Mouse (Mus musculus) limb, embryonic 14.5 days (tissue): ENCODE measurements at regions not wholly inside any gene's neighbourhood (a gene's known extent, or its start where the extent isn't known, plus 50 kb on each side); places are given as distances from the start of the nearest gene placed in this dataset.
A peak's percentile ranks its signal among the peaks of the same experiment; 100 is the strongest.

Experiments used
- ATAC-seq: fragments of 200-750 bp; cut with Nextera tagmentation; 2 replicates; pipeline ENCODE4 v1.8.0; 2017; ENCODE audit warnings: low read depth, moderate number of reproducible peaks, moderate TSS enrichment; ENCODE audit not compliant: low FRiP score
- DNase-seq: peaks from one replicate; pipeline ENCODE4 v3.0.0-alpha.2; 2015; ENCODE audit warnings: low spot score
- H3K27ac ChIP-seq: fragments of 300-500 bp; sonication (generic); replicated peaks from 2 replicates; pipeline ENCODE4 v1.5.1; 2014; ENCODE audit warnings: low read depth, mild to moderate bottlenecking, low read length, moderate library complexity, mixed read lengths
- H3K27me3 ChIP-seq: fragments of 300-500 bp; sonication (generic); 2 replicates; pipeline ENCODE4 v1.6.1; 2014; ENCODE audit warnings: low read length, mixed read lengths; ENCODE audit not compliant: control insufficient read depth, insufficient read depth
- H3K36me3 ChIP-seq: fragments of 300-500 bp; sonication (generic); 2 replicates; pipeline ENCODE4 v1.6.1; 2014; ENCODE audit warnings: mild to moderate bottlenecking, low read length, moderate library complexity, mixed read lengths; ENCODE audit not compliant: control insufficient read depth, insufficient read depth
- H3K4me1 ChIP-seq: fragments of 300-500 bp; sonication (generic); 2 replicates; pipeline ENCODE4 v1.6.1; 2014; ENCODE audit warnings: antibody characterized with exemption, low read length, mixed read lengths; ENCODE audit not compliant: control insufficient read depth, insufficient read depth
- H3K4me2 ChIP-seq: fragments of 300-500 bp; sonication (generic); replicated peaks from 2 replicates; pipeline ENCODE4 v1.6.1; 2014; ENCODE audit warnings: low read depth, mild to moderate bottlenecking, low read length, moderate library complexity; ENCODE audit not compliant: severe bottlenecking
- H3K4me3 ChIP-seq: fragments of 300-500 bp; sonication (generic); replicated peaks from 2 replicates; pipeline ENCODE4 v1.5.1; 2014; ENCODE audit warnings: low read length
- H3K9ac ChIP-seq: fragments of 300-500 bp; sonication (generic); 2 replicates; pipeline ENCODE4 v1.6.1; 2014; ENCODE audit warnings: mild to moderate bottlenecking, low read depth, low read length, moderate library complexity; ENCODE audit not compliant: severe bottlenecking
- H3K9me3 ChIP-seq: fragments of 300-500 bp; sonication (generic); 2 replicates; pipeline ENCODE4 v1.6.1; 2016; ENCODE audit warnings: low read length; ENCODE audit not compliant: control insufficient read depth
- POLR2A ChIP-seq: fragments of 200-500 bp; IDR thresholded peaks from 2 replicates; pipeline ENCODE4 v1.8.0; 2012; ENCODE audit warnings: inconsistent platforms, mild to moderate bottlenecking, moderate library complexity, borderline replicate concordance; ENCODE audit not compliant: insufficient read depth, insufficient read length; ENCODE audit errors: extremely low read depth
- WGBS: fragments of 180-500 bp; shearing (Covaris S2); extraction: QIAGEN DNeasy Blood & Tissue Kit; methylation state at CpG from one replicate; pipeline ENCODE4 v1.1.7; 2014; 5-methylcytosine and 5-hydroxymethylcytosine counted together

DNA sequence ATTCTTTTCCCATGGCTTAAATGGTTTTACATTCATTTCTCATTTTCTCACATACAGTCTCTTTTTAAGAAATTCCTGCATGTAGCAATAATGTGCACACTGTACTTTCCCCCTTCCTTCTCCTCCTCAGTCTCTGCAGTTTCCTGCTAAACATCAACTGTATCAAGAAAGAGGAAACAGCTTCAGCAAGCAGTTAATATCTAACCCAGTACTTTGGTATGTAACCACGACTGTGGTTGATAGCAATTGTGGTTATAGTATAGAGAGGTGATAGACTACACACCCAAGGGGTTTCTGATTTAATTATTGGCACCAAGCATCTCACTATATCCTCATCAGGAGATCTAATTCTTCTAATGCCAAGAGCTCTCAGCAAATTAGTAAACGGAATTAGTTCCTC is 52.8 kb upstream of the Eci2 start:
- H3K36me3 ChIP-seq, result no peaks in the 10 kb centered on the region
- no peak overlapping the region for H3K4me2 ChIP-seq
- WGBS, result 70% methylated on average over 2 of the region's 2 CpGs
- H3K27me3 ChIP-seq, result no peaks in the 10 kb centered on the region
- H3K4me1 ChIP-seq, result no peaks in the 10 kb centered on the region
- H3K27ac ChIP-seq, result no peak overlapping the region
- no peak overlapping the region for H3K4me3 ChIP-seq
- no peaks in the 10 kb centered on the region for H3K9me3 ChIP-seq
- no peak overlapping the region for H3K9ac ChIP-seq
- no peak for TF ChIP-seq POLR2A
- ATAC-seq (no peak), DNase-seq (no peak)

DNA sequence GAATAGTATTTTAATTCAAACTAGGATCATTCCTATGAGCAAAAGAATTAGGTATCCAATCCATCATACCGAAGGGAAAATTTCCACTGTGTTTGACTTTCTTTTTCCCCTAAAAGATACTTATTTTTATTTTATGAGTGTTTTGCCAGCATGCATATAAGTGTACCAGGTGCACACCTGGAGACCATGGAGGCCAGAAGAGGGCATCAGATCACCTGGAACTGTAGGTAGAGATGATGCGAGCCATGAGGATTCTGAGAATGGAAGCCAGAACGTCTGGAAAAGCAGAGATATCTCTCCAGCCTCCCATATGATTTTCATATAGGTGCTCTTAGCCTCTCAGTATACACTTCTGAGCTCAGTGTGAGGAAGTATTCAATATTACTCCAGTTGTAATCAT is 58.5 kb upstream of the Eci2 start:
- Histone ChIP-seq H3K9me3 (no peaks in the 10 kb centered on the region), H3K4me1 (no peaks in the 10 kb centered on the region), H3K27ac (no peak overlapping the region), H3K27me3 (no peaks in the 10 kb centered on the region), H3K4me3 (no peak overlapping the region), H3K4me2 (no peak overlapping the region), H3K9ac (no peak overlapping the region), H3K36me3 (no peaks in the 10 kb centered on the region)
- TF ChIP-seq POLR2A, result no peak
- 69% methylated on average over 3 of the region's 3 CpGs for WGBS
- ATAC-seq, result no peak
- DNase-seq, result no peak

DNA sequence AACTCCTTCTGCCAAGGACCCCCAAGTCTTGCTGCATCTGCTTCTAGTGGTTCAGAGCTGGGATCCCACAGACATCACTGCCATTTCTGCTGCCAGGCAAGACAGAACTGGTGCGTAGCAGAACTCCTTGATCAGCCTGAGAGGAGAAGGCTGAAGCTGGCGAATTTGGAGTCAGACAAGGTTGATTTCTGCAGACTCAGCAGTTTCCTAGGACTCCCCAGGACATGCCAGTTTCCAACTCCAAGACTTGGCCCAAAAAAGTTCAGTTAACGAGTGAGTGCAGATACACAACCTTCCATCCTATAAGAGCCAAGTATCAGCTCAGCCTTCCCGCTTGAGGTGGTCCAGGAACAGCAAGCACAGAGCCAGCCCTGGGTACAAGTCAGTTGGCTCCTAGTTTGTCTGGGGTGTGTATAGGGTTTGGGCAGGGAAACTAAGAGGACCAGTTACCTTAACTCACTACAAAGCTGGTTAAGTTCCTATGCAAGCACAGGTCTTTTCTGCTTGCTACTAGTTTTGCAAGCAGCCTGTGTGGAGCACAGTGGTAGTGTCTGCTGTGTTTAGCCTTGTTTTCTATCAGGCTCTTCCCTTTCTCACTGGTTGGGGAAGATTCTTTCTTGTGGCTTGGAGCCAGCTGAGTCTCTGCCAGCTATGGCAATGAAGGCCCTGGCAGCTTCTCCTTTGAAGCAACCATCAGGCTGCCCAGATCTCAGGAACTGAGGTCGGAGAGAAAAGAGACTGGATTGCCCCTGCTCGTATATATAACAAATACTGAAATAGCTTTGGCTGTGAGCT is 60.5 kb upstream of the Eci2 start:
- no peak overlapping the region for H3K9ac ChIP-seq
- no peak overlapping the region for H3K4me2 ChIP-seq
- H3K4me3 ChIP-seq, result no peak overlapping the region
- no peak overlapping the region for H3K27ac ChIP-seq
- DNase-seq (no peak), ATAC-seq (no peak)
- 76% methylated on average over 6 of the region's 6 CpGs for WGBS
- no peaks in the 10 kb centered on the region for H3K36me3 ChIP-seq
- no peaks in the 10 kb centered on the region for H3K27me3 ChIP-seq
- no peaks in the 10 kb centered on the region for H3K9me3 ChIP-seq
- no peaks in the 10 kb centered on the region for H3K4me1 ChIP-seq
- no peak for TF ChIP-seq POLR2A

DNA sequence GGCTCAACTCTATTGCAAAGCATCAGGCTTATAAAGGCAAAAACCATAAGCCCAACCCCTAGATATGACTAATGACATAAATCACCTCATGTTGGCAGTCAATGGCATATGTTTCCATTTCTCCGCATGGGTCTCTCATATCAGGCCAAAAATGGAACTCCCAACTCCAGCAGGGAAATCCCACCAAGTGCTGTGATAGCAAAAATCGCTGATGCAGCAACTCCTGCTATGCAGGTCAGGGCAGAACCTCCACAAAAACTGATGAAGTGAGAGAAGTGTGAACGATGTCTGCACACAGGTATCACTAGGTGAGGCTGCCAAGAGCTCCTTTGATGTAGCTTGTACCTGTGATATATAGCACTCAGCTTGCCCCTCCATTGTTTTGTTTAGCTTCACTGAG is 64.3 kb upstream of the Eci2 start:
- no peaks in the 10 kb centered on the region for H3K27me3 ChIP-seq
- no peak overlapping the region for H3K9ac ChIP-seq
- no peak overlapping the region for H3K4me3 ChIP-seq
- no peak for DNase-seq
- no peaks in the 10 kb centered on the region for H3K36me3 ChIP-seq
- H3K4me1 ChIP-seq, result no peaks in the 10 kb centered on the region
- H3K27ac ChIP-seq, result no peak overlapping the region
- 79% methylated on average over 3 of the region's 3 CpGs for WGBS
- no peak overlapping the region for H3K4me2 ChIP-seq
- no peak for ATAC-seq
- no peak for TF ChIP-seq POLR2A
- H3K9me3 ChIP-seq, result no peaks in the 10 kb centered on the region

DNA sequence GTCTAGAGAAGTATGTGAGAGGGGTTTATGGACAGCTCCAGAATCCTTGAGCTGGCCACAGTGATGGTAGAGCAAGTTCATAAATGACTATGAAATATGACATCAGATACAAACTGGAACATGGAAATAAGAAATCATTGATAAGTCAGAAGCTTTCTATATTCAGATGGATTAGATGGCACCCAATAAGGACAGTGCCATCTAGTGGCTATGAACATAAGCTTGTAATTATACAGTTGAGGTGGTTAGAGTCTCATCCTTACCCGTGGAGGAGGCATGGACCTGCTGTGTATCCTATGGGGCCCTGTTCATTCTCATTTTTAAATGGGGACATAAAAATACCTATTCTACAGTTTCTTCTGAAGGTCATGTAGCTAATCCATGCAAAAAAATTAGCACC is 92.9 kb upstream of the Eci2 start:
- H3K4me1 ChIP-seq, result no peaks in the 10 kb centered on the region
- H3K27me3 ChIP-seq, result no peaks in the 10 kb centered on the region
- no peak overlapping the region for H3K4me2 ChIP-seq
- H3K36me3 ChIP-seq, result no peaks in the 10 kb centered on the region
- WGBS, result 32% methylated on average over 1 of the region's 1 CpGs
- no peak overlapping the region for H3K4me3 ChIP-seq
- DNase-seq, result peak; percentile 14
- H3K9ac ChIP-seq, result no peak overlapping the region
- ATAC-seq, result no peak
- H3K9me3 ChIP-seq, result no peaks in the 10 kb centered on the region
- TF ChIP-seq POLR2A, result no peak
- H3K27ac ChIP-seq, result no peak overlapping the region
